Mouse (Mus musculus) layer of hippocampus, adult 2 months (tissue): ENCODE measurements around the gene Ankub1. TPM values are rescaled to one million over a fixed set of nuclear protein-coding genes. Genes with fewer than 3 reads are reported as not detected.

Experiments
- DNase-seq, 2 experiments: peaks; one replicate each; pipeline ENCODE4 v3.0.0; 2022; ENCODE audit warnings: low spot score in 2 of 2
- H3K27ac ChIP-seq: fragments of 200-600 bp; 2 replicates; pipeline ENCODE4 v1.8.1; 2022
- H3K4me3 ChIP-seq: fragments of 200-600 bp; 2 replicates; pipeline ENCODE4 v1.8.1; 2022; ENCODE audit warnings: mild to moderate bottlenecking
- CTCF ChIP-seq: fragments of 200-600 bp; conservative IDR thresholded peaks from 2 replicates; pipeline ENCODE4 v1.8.1; 2022; ENCODE audit warnings: antibody characterized with exemption, mild to moderate bottlenecking, moderate library complexity
- total RNA-seq, 2 experiments: library from RNA; stranded (reverse); gene quantifications; 2 replicates each; pipeline ENCODE4 v1.2.3; 2021

The Ankub1 gene
- total RNA-seq, 2 experiments from 2014 or later: 2.1 TPM

DNA sequence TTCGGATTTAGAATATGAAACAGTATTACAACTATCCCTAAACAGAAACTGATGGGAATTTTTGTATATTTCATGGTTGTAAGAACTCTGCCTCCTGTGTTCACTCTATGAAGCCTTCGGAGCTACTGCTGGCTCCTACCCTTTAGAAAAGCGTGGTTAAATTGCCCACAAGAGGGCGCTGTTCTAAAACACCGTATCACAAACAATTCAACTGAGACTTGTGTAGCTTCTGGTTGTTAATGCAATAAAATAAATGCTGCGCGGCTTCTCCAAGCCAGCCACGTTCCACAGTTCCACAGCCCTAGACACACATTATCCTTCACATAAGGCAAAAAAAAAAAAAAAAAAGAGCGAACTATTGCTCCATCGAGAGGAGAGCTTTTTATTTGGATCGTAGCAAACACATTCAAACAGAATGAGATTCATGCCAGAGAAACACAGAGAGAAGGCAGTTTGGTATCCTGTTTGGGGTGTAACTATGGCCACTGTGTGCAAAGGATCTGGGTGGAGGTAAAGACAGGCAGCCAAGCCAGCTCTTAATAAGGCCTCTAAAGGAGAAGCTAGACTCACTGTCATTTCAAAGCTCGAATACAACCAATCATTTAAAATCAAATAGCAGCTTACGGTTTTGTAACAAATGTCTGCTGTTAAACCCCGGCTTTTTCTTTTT lies 25.4 kb downstream of the Ankub1 start:
- peak; percentile 78 to 83 for DNase-seq
- Histone ChIP-seq H3K27ac (peak overlapping the region; percentile 81), H3K4me3 (peak overlapping the region; percentile 47)
- peak; percentile 86 for TF ChIP-seq CTCF

DNA sequence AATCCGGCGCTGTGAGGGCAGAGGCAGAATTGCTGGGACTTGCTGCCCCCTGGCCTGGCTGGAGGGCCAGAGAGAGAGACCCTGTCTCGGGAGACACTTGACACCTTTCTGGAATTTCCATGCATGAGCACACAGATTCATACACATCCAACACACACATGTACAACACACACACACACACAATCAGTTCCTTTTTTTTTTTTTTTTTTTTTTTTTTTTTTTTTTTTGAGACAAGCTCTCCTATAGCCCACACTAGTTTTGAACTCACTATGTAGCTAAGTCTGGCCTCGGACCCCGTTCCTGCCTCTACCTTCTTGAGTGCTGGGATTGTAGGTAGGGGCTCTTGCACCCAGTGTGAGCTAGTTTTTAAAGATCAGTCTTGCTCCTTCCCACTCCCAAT lies 26.7 kb downstream of the Ankub1 start:
- DNase-seq: no peak
- TF ChIP-seq CTCF: no peak
- Histone ChIP-seq H3K4me3 (no peak overlapping the region), H3K27ac (no peak overlapping the region)

DNA sequence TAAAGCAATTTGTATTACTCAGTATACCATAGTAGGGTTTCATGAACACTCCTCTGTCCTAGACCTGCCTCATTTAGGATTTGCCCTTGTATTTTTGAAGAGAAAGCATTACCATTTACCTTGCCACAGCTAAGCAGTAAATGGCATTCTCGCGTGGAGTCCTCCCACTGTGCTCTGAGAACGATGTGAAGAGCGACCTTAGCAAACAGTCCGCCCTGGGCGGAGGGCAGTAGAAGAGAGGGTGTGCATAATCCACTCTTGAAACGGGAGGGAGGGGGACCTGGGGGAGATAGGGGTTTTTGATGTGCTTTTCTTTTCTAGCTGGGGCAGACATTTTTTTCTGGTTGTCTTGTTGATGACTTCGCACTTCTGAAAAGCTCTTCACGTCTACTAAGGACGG lies 27.9 kb downstream of the Ankub1 start:
- TF ChIP-seq CTCF: no peak
- DNase-seq: no peak
- no peak overlapping the region for H3K27ac ChIP-seq
- no peak overlapping the region for H3K4me3 ChIP-seq

DNA sequence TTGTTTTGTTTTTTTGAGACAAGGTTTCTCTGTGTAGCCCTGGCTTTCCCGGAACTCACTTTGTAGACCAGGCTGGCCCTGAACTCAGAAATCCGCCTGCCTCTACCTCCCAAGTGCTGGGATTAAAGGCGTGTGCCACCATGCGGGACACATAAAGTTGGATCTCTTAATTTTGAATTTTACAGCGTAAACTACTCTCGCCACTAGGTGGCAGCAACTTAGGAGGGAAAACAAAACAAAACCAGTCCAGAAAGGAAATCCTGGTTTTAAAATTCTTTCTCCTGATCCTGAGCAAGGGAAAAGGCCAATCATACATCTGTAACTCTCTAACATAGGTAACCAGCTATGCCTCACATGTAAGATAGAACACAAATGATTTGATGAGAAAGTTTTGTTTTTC lies 28.9 kb downstream of the Ankub1 start:
- Histone ChIP-seq H3K27ac (no peak overlapping the region), H3K4me3 (no peak overlapping the region)
- peak; percentile 47 to 71 for DNase-seq
- peak; percentile 87 for TF ChIP-seq CTCF

DNA sequence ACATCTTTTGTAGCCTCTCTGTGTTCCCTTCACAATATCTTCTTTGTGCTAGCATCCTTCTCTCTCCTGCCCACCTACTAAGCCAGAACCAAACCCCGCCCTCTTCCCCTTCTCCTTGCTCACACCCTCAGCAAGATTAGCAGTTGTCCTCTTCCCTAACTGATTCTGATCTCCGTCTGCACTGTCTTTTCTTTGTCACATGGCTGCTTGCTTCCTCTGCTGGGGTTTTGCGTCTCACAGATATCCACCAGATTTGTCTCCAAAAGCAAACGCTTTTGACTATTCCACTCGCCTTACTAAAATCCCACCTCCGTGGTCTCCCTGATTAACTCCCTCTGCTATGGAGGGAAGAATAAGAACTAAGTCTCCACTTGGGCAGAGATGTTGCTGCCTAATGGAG lies 34.0 kb downstream of the Ankub1 start:
- DNase-seq: no peak
- H3K27ac ChIP-seq: no peak overlapping the region
- no peak overlapping the region for H3K4me3 ChIP-seq
- TF ChIP-seq CTCF: no peak

DNA sequence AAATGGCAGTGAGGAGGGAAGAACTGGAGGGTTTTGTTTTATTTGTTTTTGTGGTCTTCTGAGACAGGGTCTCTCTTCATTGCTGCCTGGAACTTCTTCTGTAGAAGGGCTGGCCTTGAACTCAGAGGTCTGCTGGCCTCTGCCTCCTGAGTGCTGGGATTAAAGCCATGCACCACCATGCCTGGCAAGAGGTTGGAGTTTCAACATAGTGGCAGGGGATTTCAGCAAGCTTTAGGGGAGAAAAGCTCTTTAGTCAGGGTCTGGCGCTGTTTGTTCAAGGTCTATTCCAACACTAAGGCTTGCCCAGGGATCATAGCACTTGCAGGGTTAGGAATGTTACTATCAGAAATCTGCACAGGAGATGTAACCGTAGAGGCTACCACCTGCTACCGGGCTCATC lies 39.0 kb downstream of the Ankub1 start:
- TF ChIP-seq CTCF: no peak
- Histone ChIP-seq H3K4me3 (no peak overlapping the region), H3K27ac (no peak overlapping the region)
- no peak for DNase-seq

DNA sequence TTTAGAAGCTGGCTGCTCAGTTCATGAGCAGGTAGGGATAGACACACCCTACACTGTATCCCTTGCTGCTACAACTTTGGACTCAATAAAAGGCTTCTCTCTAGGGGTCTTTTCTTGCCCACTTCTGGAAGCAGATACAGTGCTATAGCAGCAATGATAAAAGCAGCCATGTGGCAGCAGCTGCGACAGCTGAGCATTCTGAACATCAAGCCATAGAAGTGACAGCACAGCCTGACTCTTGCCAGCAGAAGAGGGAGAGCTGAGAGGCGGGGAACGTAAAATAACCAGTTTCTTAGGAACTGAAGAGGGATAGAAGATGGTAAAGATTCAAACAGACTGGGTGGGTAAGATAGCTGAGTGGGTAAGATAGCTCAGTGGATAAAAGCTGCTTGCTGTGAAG lies 40.1 kb downstream of the Ankub1 start:
- TF ChIP-seq CTCF: no peak
- Histone ChIP-seq H3K4me3 (no peak overlapping the region), H3K27ac (no peak overlapping the region)
- DNase-seq: no peak

DNA sequence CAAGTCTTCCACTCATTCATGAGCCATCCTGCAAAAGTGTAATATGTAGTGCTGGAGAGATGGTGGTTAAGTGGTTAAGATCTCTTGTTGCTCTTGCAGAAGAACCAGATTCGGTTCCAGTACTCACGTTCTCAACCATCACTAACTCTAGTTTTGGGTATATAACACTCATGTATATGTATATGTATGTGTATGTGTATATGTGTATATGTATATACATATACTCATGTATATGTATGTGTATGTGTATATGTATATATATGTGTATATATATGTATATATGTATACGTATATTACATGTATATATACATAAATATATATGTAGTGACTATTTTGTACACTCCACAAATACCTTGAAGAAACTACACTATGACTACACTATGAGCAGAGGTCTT lies 40.7 kb downstream of the Ankub1 start:
- no peak for TF ChIP-seq CTCF
- no peak for DNase-seq
- Histone ChIP-seq H3K27ac (peak overlapping the region; percentile 89), H3K4me3 (peak overlapping the region; percentile 97)

DNA sequence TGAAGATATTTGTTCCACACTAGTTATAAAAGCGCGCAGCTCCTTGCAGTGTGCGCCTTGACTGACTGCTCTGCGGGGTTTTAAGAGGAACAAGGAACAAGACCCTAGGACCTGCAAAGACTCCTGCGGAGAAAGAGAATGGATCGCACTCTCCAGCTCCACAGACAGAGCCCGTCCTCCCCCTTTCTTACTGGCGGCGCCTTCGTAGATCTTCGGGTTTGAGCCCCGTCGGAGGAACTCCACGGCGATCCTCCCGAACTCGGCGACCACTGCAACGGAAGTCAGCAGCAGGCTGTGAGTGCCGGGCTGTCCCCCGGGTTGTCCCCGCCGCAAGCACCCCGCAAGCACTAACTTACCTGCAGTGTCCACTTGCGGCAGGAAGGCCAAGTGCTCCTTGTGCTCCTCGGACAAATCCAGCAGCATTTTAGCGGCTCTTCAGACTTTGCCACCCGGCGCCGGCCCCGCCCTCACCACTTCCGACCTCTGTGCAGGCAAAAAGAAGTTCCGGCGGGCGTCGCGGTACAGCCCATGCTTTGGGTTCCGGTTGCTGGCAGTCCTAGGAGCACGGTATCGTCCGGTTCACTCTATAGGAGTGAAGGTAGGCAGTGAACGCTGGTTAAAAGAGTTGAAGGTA lies 41.3 kb downstream of the Ankub1 start, which contains the start of gene Commd2:
Gene Commd2 (minus strand): TSS at position 485 of the 634 bp plus-strand sequence.
- H3K27ac ChIP-seq: peak within 1 kb of the TSS; percentile 89
- peak within 1 kb of the TSS; percentile 97 for H3K4me3 ChIP-seq
- no peak for TF ChIP-seq CTCF
- DNase-seq: peak; percentile 85 to 93

DNA sequence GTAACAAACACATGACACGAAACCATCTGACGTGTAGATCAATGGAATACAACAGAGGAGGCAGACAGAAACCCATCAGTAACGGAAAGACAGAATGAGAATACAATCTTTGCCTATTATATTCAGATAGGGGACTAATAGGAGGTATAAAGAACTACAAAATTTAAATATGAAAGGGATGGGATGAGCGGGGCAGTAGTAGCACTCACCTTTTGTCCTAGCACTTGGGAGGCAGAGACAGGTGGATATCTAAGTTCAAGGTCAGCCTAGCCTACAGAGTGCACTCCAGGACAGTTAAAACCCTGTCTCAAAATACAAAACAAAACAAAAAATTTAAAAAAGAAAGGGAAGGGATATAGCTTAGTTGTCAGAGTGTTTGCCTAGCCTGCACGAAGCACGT lies 49.4 kb downstream of the Ankub1 start:
- no peak for DNase-seq
- no peak for TF ChIP-seq CTCF
- no peak overlapping the region for H3K27ac ChIP-seq
- no peak overlapping the region for H3K4me3 ChIP-seq

DNA sequence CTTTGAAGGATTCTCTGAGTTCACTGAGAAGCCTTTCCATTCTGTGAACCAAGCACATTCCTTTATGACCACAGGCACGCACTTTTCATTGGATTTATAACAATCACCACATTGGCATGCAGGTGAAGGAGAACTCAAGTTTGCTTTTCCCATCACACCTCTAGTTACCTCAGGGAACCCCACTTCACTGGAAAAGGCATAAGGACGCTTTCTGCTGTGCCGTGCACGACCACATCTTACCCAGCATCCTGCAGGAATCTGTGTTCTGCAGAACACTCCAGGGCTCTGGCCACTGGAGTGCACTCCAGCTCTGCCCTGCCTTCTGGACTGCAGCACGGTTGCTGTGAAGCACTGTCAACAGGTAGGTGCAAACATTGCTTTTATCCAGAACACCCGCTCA lies 55.0 kb downstream of the Ankub1 start:
- no peak for DNase-seq
- no peak overlapping the region for H3K27ac ChIP-seq
- TF ChIP-seq CTCF: no peak
- no peak overlapping the region for H3K4me3 ChIP-seq

DNA sequence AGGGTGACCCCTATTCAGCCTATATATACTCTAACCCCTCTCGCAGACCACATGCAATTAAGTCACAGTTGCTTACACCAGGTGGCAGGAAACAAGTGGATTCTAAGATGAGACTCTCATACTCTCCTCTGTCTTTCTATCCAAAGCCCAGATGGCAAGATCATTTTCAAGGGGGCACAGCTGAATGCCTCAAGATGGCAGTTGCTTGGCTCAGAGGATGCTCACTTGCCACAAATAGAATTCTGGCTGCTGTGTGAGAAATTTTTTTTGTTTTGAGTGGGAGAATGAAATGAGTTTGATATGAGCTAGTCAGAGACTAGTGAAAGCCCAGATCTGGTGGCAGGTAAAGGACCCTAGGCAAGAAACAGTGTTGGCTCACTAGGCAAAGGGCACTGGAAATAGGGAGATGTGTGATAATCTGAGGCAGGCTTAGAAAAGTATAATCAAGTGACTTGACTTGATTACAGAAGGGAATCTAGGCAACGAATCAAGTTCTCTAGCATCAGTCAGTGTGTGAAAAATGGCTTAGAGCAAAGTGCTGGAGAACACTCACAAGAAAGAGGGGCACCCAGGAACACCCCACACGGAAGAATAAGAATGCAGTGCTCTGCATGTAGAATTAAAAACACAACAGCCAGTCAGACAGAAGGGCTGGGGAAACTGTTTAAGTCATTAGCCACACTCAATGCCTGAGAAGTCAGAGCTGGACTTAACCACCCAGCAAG lies 57.7 kb downstream of the Ankub1 start:
- no peak for TF ChIP-seq CTCF
- Histone ChIP-seq H3K4me3 (no peak overlapping the region), H3K27ac (no peak overlapping the region)
- DNase-seq: peak in 1 of 2 experiments; percentile 23

DNA sequence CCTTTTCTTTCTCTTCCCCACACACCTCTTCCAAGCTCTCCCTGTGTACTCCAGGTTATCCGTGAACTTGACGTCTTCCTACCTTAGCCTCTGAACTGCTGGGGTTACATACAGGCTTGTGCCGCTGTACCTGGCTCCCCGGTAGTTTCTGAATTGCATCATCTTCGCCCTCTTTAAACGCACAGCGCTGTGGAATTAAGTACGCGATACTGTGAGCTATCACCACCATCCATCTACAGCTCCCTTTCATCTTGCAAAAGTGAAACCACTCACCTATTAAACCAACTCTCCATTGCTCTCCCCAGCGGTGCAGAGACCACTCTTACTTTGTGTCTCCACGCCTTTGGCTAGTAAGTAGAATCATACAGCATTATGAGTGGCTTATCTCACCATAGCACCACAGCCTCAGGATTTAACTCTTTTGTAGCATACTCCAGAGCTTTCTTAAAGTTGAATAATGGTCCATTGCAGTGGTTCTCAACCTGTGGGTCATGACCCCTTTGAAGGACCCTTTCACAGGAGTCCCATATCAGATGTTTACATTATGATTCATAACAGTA lies 65.6 kb downstream of the Ankub1 start:
- H3K4me3 ChIP-seq: no peak overlapping the region
- TF ChIP-seq CTCF: no peak
- DNase-seq: no peak
- no peak overlapping the region for H3K27ac ChIP-seq
